Mouse (Mus musculus): ENCODE results near the gene Rbm31y. TPM values are rescaled to one million over a fixed set of nuclear protein-coding genes. Genes with fewer than 3 reads are reported as not detected.
"Not testable (repeated sequence)": the region's sequence is repeated elsewhere in the genome, so short reads cannot be mapped to it uniquely, and the experiment has no call there.

The Rbm31y gene
- not detected in 2 replicates for total RNA-seq (2021)
- long read RNA-seq, experiment 1, result 0 reads
- long read RNA-seq, experiment 2, result 0 reads

DNA sequence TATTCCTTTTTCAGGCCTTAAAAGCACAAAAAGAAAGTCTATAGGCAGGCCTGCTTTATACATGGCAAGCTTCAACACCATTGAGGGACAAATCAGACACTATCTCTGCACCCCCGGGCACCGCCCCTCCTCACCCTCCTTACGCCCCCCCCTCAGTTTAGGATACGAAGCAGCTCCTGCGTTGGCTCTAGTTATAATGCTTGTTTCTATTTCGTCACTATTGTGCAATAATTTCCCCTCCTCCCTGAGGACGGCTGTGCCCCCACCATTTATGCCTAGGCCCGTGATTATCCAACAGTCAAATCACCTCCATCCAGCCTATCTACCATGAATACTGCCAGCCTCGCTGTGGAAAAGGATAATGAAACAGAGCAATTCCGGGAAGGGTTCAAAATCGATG lies at the start of gene Rbm31y:
TSS of gene Rbm31y (plus strand) at position 301 of the 400 bp plus-strand sequence.
- DNase-seq, result not testable (repeated sequence)
